Mouse (Mus musculus): ENCODE data around the gene Arhgdib.

Gene Arhgdib

GRCm38 (mm10) chr6:136883431-136883915 is 58.2 kb downstream of the Arhgdib start:
- no peak for DNase-seq

GRCm38 (mm10) chr6:136881678-136882077 is 60.0 kb downstream of the Arhgdib start:
- DNase-seq = no peak

- no peak for DNase-seq
Observed at GRCm38 (mm10) chr6:136875670-136876069, 66.0 kb downstream of the Arhgdib start, which contains the start of gene Mgp. Mgp (minus strand) TSS chr6:136875823.

- DNase-seq = no peak
Observed at GRCm38 (mm10) chr6:136874599-136874998, 67.1 kb downstream of the Arhgdib start.

All from thymus, postnatal 4 days (tissue).